Mouse (Mus musculus): ENCODE data around the gene Tln1. TPM values are rescaled to one million over a fixed set of nuclear protein-coding genes. Genes with fewer than 3 reads are reported as not detected.

The Tln1 gene
- 225 and 254 TPM in 2 replicates for polyA plus RNA-seq (2012; rRNA removed)

DNA sequence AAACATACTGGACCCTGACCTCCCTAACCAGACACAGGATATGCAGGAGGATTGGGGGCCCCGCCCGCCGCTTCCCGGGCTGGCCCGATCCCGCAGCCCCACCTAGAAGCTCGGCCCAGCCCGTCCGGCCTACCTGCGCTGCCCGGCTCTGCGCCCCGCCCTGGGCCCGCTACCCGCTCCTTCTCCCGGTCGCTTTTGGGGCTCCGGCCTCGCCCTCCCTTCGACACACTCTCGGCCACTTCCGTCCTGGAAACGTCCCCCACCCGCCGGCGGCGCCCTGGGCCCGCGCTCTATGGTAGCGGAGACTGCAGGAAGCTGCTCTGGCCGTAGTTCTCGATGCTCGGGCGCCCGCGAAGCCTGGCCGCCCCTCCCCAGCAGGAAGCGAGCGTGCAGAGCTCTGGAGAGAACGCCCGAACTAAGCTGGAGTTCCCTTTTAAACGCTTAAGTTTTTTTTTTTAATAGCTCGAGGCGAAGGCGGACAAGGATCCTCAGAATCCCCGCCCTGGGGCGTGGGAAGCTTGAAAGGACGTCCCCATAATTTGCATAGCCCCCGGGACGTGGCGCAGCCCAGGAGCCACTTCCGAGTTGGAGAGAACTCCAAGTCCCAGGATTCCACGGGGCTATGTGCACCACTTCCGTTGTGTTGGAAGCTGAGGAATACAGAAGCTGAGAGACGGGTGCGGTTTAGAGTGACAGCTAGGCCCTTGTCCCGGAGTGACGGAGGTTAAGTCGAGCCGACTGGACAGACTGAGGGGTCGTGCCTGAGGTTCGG is at the start of gene Tln1, which contains the start of gene Creb3:
TSS of gene Tln1 (minus strand) at position 695 of the 772 bp plus-strand sequence.
TSS of gene Creb3 (plus strand) at position 336 of the 772 bp plus-strand sequence.
- Histone ChIP-seq H3K4me3 (ENCODE audit: control insufficient read depth, insufficient read depth, low read length) (peak within 1 kb of the TSS; percentile 98), H3K36me3 (ENCODE audit: control insufficient read depth, insufficient read depth, low read length) (peaks cover 20% of the 10 kb centered on the region), H3K4me1 (replicated peaks; ENCODE audit: control insufficient read depth, insufficient read depth, low read length) (peaks cover 38% of the 10 kb centered on the region), H3K27me3 (ENCODE audit: control insufficient read depth, insufficient read depth, low read length) (no peaks in the 10 kb centered on the region), H3K27ac (ENCODE audit: control insufficient read depth, insufficient read depth, low read length) (peak within 1 kb of the TSS; percentile 91)
- peak; percentile 92 for DNase-seq
- 1% methylated on average over 62 of the region's 62 CpGs for WGBS
- TF ChIP-seq POLR2A (IDR thresholded peaks at IDR 0.05; ENCODE audit: control insufficient read depth, extremely low read depth, insufficient read depth, low read length, poor library complexity): peak; percentile 66; the same call in 1 of the 2 replicates
- no peak for TF ChIP-seq CTCF (IDR thresholded peaks at IDR 0.05; ENCODE audit: borderline replicate concordance, control insufficient read depth, extremely low read depth, insufficient read depth, low read length, poor library complexity)

DNA sequence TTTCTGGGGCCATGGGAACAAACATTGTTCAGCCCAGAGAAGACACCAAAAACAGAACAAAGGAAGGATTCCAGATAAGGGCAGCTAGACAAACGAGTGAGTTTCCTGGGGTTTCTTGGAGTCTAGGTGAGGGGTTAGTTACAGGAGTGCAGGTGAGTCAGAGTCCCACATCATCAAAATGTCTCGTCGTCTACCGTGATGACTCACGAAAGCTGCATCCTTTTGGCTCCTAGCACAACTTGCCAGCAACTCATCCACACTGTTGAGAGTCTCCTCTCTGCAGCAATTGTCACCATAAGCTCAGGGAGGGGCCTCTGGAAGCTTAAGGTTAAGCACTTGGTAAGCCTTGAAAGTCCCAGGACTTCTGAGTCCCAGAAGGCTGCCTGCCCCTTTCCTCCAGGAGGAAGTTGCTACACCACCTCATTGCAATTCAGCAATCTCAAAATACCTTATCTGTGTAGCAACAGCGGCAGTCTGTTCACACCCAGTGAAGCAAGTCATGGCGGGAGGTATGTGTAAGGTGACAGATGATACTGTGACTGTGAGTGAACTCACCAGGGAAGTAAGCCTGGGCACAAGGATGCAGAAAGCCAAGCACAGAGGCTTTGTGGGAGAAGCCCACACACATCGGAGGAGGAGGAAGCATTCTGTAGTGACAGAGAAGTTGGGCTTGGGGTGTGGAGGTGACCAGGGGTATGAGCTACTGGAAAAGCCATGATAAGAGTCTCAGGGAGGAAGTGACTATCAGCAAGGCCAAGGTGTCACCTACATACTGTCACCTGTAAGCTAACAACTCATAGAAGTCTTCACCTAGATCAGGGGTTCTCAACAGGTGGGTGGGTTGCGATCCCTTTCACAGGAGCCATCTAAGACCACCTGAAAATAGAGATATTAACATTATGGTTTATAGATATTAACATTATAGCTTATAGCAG is 42.5 kb upstream of the Tln1 start:
- no peaks in the 10 kb centered on the region for H3K36me3 ChIP-seq (ENCODE audit: control insufficient read depth, insufficient read depth, low read length)
- TF ChIP-seq CTCF (IDR thresholded peaks at IDR 0.05; ENCODE audit: borderline replicate concordance, control insufficient read depth, extremely low read depth, insufficient read depth, low read length, poor library complexity) (no peak), POLR2A (IDR thresholded peaks at IDR 0.05; ENCODE audit: control insufficient read depth, extremely low read depth, insufficient read depth, low read length, poor library complexity) (no peak)
- DNase-seq: no peak
- 60% methylated on average over 9 of the region's 9 CpGs for WGBS
- H3K27me3 ChIP-seq (ENCODE audit: control insufficient read depth, insufficient read depth, low read length): no peaks in the 10 kb centered on the region
- H3K27ac ChIP-seq (ENCODE audit: control insufficient read depth, insufficient read depth, low read length): no peak overlapping the region
- no peak overlapping the region for H3K4me3 ChIP-seq (ENCODE audit: control insufficient read depth, insufficient read depth, low read length)
- no peaks in the 10 kb centered on the region for H3K4me1 ChIP-seq (replicated peaks; ENCODE audit: control insufficient read depth, insufficient read depth, low read length)

DNA sequence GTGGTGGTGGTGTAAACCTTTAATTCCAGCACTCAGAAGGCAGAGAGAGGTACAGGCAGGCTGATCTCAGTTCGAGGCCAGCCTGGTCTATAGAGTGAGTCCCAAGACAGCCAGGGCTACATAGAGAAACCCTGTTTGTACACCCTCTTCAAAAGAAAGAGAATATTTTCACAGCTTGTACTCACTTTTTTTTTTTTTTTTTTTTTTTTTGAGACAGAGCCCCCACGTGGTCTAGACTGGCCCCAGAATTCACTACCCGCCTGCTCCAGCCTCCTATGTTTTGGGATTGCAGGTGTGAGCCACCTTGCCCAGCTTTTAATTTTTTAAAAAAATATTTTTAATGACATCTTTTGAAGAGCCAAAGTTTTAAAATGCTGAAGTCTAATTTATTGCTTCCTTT is 41.6 kb upstream of the Tln1 start:
- DNase-seq: no peak
- Histone ChIP-seq H3K4me3 (ENCODE audit: control insufficient read depth, insufficient read depth, low read length) (no peak overlapping the region), H3K27me3 (ENCODE audit: control insufficient read depth, insufficient read depth, low read length) (no peaks in the 10 kb centered on the region), H3K27ac (ENCODE audit: control insufficient read depth, insufficient read depth, low read length) (no peak overlapping the region), H3K36me3 (ENCODE audit: control insufficient read depth, insufficient read depth, low read length) (no peaks in the 10 kb centered on the region), H3K4me1 (replicated peaks; ENCODE audit: control insufficient read depth, insufficient read depth, low read length) (no peaks in the 10 kb centered on the region)
- no peak for TF ChIP-seq POLR2A (IDR thresholded peaks at IDR 0.05; ENCODE audit: control insufficient read depth, extremely low read depth, insufficient read depth, low read length, poor library complexity)
- TF ChIP-seq CTCF (IDR thresholded peaks at IDR 0.05; ENCODE audit: borderline replicate concordance, control insufficient read depth, extremely low read depth, insufficient read depth, low read length, poor library complexity): no peak
- WGBS: 74% methylated on average over 3 of the region's 3 CpGs

DNA sequence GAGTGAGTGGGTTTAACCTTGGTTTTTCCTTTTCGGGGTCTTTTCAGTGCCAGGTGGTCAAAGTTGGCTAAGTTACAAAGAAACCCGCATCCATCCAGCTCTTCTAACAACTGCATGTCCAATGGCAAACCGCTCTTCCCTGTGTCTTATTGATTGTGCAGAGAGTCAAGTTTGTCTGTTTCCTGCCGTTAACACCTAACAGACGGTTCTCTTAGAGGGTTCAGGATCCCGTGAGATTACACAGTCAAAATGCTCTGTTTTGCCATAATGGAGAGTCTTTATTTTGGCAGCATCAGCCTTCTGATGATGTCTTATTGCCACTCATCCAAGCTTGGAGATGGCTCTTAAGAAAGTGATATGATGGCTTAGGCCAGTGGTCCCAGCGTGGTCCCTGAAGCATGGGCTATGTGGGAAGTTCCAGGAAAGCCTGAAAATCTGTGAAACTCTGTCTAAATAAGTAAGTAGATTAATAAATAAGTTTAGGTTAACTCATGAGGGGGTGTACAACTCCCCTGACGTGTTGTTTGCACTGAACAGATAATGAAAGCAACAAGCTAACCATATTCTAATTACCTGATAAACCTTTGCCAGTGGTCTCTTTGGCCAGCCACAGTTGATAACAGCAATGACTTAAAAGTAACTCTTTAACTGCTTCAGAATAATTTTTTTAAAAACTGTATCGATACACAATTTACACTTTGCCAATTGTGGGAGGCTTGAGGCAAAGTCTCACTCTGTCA is 37.9 kb upstream of the Tln1 start:
- H3K4me1 ChIP-seq (replicated peaks; ENCODE audit: control insufficient read depth, insufficient read depth, low read length): no peaks in the 10 kb centered on the region
- WGBS: 89% methylated on average over 9 of the region's 9 CpGs
- no peaks in the 10 kb centered on the region for H3K27me3 ChIP-seq (ENCODE audit: control insufficient read depth, insufficient read depth, low read length)
- TF ChIP-seq CTCF (IDR thresholded peaks at IDR 0.05; ENCODE audit: borderline replicate concordance, control insufficient read depth, extremely low read depth, insufficient read depth, low read length, poor library complexity) (no peak), POLR2A (IDR thresholded peaks at IDR 0.05; ENCODE audit: control insufficient read depth, extremely low read depth, insufficient read depth, low read length, poor library complexity) (no peak)
- H3K36me3 ChIP-seq (ENCODE audit: control insufficient read depth, insufficient read depth, low read length): no peaks in the 10 kb centered on the region
- no peak for DNase-seq
- H3K27ac ChIP-seq (ENCODE audit: control insufficient read depth, insufficient read depth, low read length): no peak overlapping the region
- H3K4me3 ChIP-seq (ENCODE audit: control insufficient read depth, insufficient read depth, low read length): no peak overlapping the region

DNA sequence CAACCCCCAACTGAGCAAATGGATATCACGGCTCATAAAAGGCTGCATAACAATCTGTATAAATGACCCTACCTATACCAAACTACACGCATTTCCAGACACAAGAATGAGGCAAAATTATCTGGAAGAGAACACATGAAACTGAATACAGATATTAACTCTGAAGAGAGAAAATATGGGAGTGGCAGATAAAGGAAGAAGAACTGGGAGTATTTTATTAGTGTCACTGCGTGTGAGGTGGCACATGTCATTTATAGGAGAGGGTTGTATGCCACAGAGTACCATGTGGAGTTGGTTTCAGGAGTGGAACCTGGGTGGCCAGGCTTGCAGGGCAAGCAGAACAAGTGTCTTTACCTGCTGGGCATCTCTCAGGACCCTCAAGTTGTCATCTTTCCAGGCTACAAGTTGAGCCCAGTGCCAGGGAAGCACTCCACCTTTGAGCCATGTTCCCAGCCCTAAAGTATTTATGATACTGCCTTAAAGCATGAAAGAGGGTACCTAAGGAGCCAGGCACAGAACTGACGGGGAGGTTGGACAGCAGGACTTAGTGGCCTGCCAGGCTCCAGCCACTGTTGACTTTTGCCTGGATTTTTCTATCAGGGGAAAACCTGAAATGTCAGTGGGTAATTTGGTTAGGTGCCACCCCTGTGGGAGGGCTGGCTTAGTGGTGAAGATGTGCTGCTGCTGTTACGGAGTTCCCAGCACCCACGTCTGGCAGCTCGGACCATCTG is 36.3 kb upstream of the Tln1 start:
- Histone ChIP-seq H3K27ac (ENCODE audit: control insufficient read depth, insufficient read depth, low read length) (no peak overlapping the region), H3K4me3 (ENCODE audit: control insufficient read depth, insufficient read depth, low read length) (no peak overlapping the region), H3K36me3 (ENCODE audit: control insufficient read depth, insufficient read depth, low read length) (no peaks in the 10 kb centered on the region), H3K4me1 (replicated peaks; ENCODE audit: control insufficient read depth, insufficient read depth, low read length) (no peaks in the 10 kb centered on the region), H3K27me3 (ENCODE audit: control insufficient read depth, insufficient read depth, low read length) (no peaks in the 10 kb centered on the region)
- TF ChIP-seq CTCF (IDR thresholded peaks at IDR 0.05; ENCODE audit: borderline replicate concordance, control insufficient read depth, extremely low read depth, insufficient read depth, low read length, poor library complexity) (no peak), POLR2A (IDR thresholded peaks at IDR 0.05; ENCODE audit: control insufficient read depth, extremely low read depth, insufficient read depth, low read length, poor library complexity) (no peak)
- 94% methylated on average over 7 of the region's 7 CpGs for WGBS
- DNase-seq: no peak
